Mouse (Mus musculus): ENCODE data around the gene Ftl1. TPM values are rescaled to one million over a fixed set of nuclear protein-coding genes. Genes with fewer than 3 reads are reported as not detected.

Gene Ftl1
- 1,600 and 1,742 TPM in 2 replicates for polyA plus RNA-seq (2012; rRNA removed)

GRCm38 (mm10) chr7:45459564-45460140 is at the start of gene Ftl1:
Gene Ftl1, minus strand, starts transcription at chr7:45459884.

GRCm38 (mm10) chr7:45488293-45489204 is 28.9 kb upstream of the Ftl1 start, which contains the start of gene Dhdh:
Gene Dhdh, minus strand, starts transcription at chr7:45488805.

GRCm38 (mm10) chr7:45486761-45487415 is 27.2 kb upstream of the Ftl1 start, which contains the start of gene Gm45808:
Gene Gm45808, minus strand, starts transcription at chr7:45486811.

GRCm38 (mm10) chr7:45481374-45481927 is 21.8 kb upstream of the Ftl1 start, which contains the start of gene Tulp2:
Gene Tulp2, plus strand, starts transcription at chr7:45481877.

GRCm38 (mm10) chr7:45466283-45467089 is 6.8 kb upstream of the Ftl1 start, which contains the start of gene Bax:
Gene Bax, minus strand, starts transcription at chr7:45466898.

GRCm38 (mm10) chr7:45437521-45438276 is 22.0 kb downstream of the Ftl1 start, which contains the start of gene Ruvbl2:
Gene Ruvbl2, minus strand, starts transcription at chr7:45438096.

GRCm38 (mm10) chr7:45434203-45435015 is 25.3 kb downstream of the Ftl1 start, which contains the start of gene Gys1:
Gene Gys1, plus strand, starts transcription at chr7:45434844.

GRCm38 (mm10) chr7:45420615-45420919 is 39.1 kb downstream of the Ftl1 start, which contains the start of gene Lhb:
Gene Lhb, plus strand, starts transcription at chr7:45420820.

GRCm38 (mm10) chr7:45413113-45413863 is 46.4 kb downstream of the Ftl1 start, which contains the start of gene Ntf5:
Gene Ntf5, plus strand, starts transcription at chr7:45413695.

Other genes with a start within 250 kb of the Ftl1 start
- 5.7 and 5.9 TPM in 2 replicates for gene Dkkl1, start 247.7 kb downstream of the Ftl1 start, polyA plus RNA-seq (2012; rRNA removed)
- 57.7 and 65.9 TPM in 2 replicates for gene Tead2, start 244.1 kb downstream of the Ftl1 start, polyA plus RNA-seq (2012; rRNA removed)
- 1.5 and 1.6 TPM in 2 replicates for gene Cd37, start 220.8 kb downstream of the Ftl1 start, polyA plus RNA-seq (2012; rRNA removed)
- 2.1 and 2.2 TPM in 2 replicates for gene Slc6a16, start 218.8 kb downstream of the Ftl1 start, polyA plus RNA-seq (2012; rRNA removed)
- 0.03 and 0.12 TPM in 2 replicates for gene Slc6a21, start 182.4 kb downstream of the Ftl1 start, polyA plus RNA-seq (2012; rRNA removed)
- 23.4 and 26.7 TPM in 2 replicates for gene Trpm4, start 126.1 kb downstream of the Ftl1 start, polyA plus RNA-seq (2012; rRNA removed)
- 0.35 and 2.8 TPM in 2 replicates for gene Hrc, start 124.6 kb downstream of the Ftl1 start, polyA plus RNA-seq (2012; rRNA removed)
- gene Ppfia3, start 92.9 kb downstream of the Ftl1 start, polyA plus RNA-seq (2012; rRNA removed): 60.6 and 63.5 TPM in 2 replicates
- gene Lin7b, start 89.3 kb downstream of the Ftl1 start, polyA plus RNA-seq (2012; rRNA removed): 59.8 and 63.1 TPM in 2 replicates
- 619 and 668 TPM in 2 replicates for gene Snrnp70, start 64.1 kb downstream of the Ftl1 start, polyA plus RNA-seq (2012; rRNA removed)
- 0.03 TPM in 1 of 2 replicates, not detected in the other for gene Kcna7, start 54.2 kb downstream of the Ftl1 start, polyA plus RNA-seq (2012; rRNA removed)
- 0.06 and 0.13 TPM in 2 replicates for gene Ntf5, start 46.2 kb downstream of the Ftl1 start, polyA plus RNA-seq (2012; rRNA removed)
- 0.31 and 0.66 TPM in 2 replicates for gene Lhb, start 39.1 kb downstream of the Ftl1 start, polyA plus RNA-seq (2012; rRNA removed)
- 23.7 and 24.0 TPM in 2 replicates for gene Gys1, start 25.0 kb downstream of the Ftl1 start, polyA plus RNA-seq (2012; rRNA removed)
- 114 and 117 TPM in 2 replicates for gene Ruvbl2, start 21.8 kb downstream of the Ftl1 start, polyA plus RNA-seq (2012; rRNA removed)
- gene Bax, start 7.0 kb upstream of the Ftl1 start, polyA plus RNA-seq (2012; rRNA removed): 176 and 188 TPM in 2 replicates
- gene Tulp2, start 22.0 kb upstream of the Ftl1 start, polyA plus RNA-seq (2012; rRNA removed): 0.22 and 0.32 TPM in 2 replicates
- 0.17 TPM in 1 of 2 replicates, not detected in the other for gene Gm45808, start 26.9 kb upstream of the Ftl1 start, polyA plus RNA-seq (2012; rRNA removed)
- gene Dhdh, start 28.9 kb upstream of the Ftl1 start, polyA plus RNA-seq (2012; rRNA removed): 3.0 and 3.2 TPM in 2 replicates
- 99.6 and 103 TPM in 2 replicates for gene Nucb1, start 50.5 kb upstream of the Ftl1 start, polyA plus RNA-seq (2012; rRNA removed)
- gene Ppp1r15a, start 66.4 kb upstream of the Ftl1 start, polyA plus RNA-seq (2012; rRNA removed): 13.4 and 14.0 TPM in 2 replicates
- gene Plekha4, start 66.4 kb upstream of the Ftl1 start, polyA plus RNA-seq (2012; rRNA removed): 2.4 and 6.4 TPM in 2 replicates
- gene Hsd17b14, start 95.0 kb upstream of the Ftl1 start, polyA plus RNA-seq (2012; rRNA removed): 0.10 and 0.53 TPM in 2 replicates
- gene Bcat2, start 110.3 kb upstream of the Ftl1 start, polyA plus RNA-seq (2012; rRNA removed): 36.4 and 37.4 TPM in 2 replicates
- gene Fgf21, start 155.6 kb upstream of the Ftl1 start, polyA plus RNA-seq (2012; rRNA removed): not detected in 2 replicates
- gene Fut1, start 157.4 kb upstream of the Ftl1 start, polyA plus RNA-seq (2012; rRNA removed): 0.04 and 0.21 TPM in 2 replicates
- gene Izumo1, start 161.9 kb upstream of the Ftl1 start, polyA plus RNA-seq (2012; rRNA removed): 0.10 and 0.19 TPM in 2 replicates
- 15.5 and 16.0 TPM in 2 replicates for gene Rasip1, start 167.6 kb upstream of the Ftl1 start, polyA plus RNA-seq (2012; rRNA removed)
- gene Mamstr, start 180.1 kb upstream of the Ftl1 start, polyA plus RNA-seq (2012; rRNA removed): 2.7 and 4.2 TPM in 2 replicates
- gene Fut2, start 206.5 kb upstream of the Ftl1 start, polyA plus RNA-seq (2012; rRNA removed): 0.06 and 0.07 TPM in 2 replicates
- gene Ntn5, start 224.1 kb upstream of the Ftl1 start, polyA plus RNA-seq (2012; rRNA removed): 0.48 and 0.64 TPM in 2 replicates
- 0.43 and 0.63 TPM in 2 replicates for gene Sec1, start 234.5 kb upstream of the Ftl1 start, polyA plus RNA-seq (2012; rRNA removed)
- 162 and 178 TPM in 2 replicates for gene Car11, start 240.0 kb upstream of the Ftl1 start, polyA plus RNA-seq (2012; rRNA removed)
- 12.3 and 12.4 TPM in 2 replicates for gene Dbp, start 245.2 kb upstream of the Ftl1 start, polyA plus RNA-seq (2012; rRNA removed)